Mouse (Mus musculus) common myeloid progenitor, adult 5-6 weeks (primary cell): ENCODE results near the gene Senp3. TPM values are rescaled to one million over a fixed set of nuclear protein-coding genes. Genes with fewer than 3 reads are reported as not detected.
"Not testable (repeated sequence)": the region's sequence is repeated elsewhere in the genome, so short reads cannot be mapped to it uniquely, and the experiment has no call there.

ENCODE experiments used
- ATAC-seq: replicated peaks from 2 replicates; pipeline ENCODE4 v1.8.0; 2016; ENCODE audit warnings: low read depth, mild to moderate bottlenecking, moderate TSS enrichment, inconsistent platforms; ENCODE audit not compliant: poor library complexity, severe bottlenecking
- total RNA-seq: library from RNA; stranded (forward); fragments of 200-1000, 187-1606 nt; gene quantifications from 2 replicates; pipeline ENCODE4 v1.2.3, GENCODE M21; 2017

Senp3 gene
- total RNA-seq = 75.7 and 92.7 TPM in 2 replicates

- ATAC-seq = peak; percentile 88
Observed at GRCm38 (mm10) chr11:69681314-69682208, at the start of gene Senp3. Senp3 (minus strand) TSS chr11:69682084.

DNA sequence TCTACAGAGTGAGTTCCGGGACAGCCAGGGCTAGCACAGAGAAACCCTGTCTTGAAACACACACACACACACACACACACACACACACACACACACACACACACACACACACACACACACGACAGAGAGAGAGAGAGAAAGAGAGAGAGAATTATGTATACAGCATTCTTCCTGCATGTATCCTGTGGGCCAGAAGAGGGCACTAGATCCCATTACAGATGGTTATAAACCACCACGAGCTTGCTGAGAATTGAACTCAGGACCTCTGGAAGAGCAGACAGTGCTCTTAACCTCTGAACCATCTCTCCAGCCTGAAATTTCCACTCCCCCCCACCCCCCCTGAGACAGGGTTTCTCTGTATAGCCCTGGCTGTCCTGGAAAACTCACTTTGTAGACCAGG, 49.5 kb upstream of the Senp3 start:
- not testable (repeated sequence) for ATAC-seq

DNA sequence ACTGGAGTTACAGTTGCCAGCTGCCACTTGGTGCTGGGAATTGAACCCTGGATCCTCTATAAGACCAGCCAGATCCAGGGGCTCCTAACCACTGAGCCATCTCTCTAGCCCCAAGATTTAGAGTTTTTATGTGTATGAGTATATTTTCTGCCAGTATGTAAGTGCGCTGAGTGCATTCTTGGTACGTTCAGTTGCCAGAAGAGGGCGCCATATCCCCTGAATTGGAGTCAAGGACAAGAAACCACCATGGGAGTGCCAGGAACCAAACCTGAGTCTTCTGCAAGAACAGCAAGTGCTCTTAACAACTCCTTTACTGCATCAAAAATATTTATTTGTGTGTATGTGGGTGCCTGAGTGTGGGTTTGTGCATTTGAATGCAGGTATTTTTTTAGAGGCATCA, 47.2 kb upstream of the Senp3 start:
- peak; percentile 69 for ATAC-seq

DNA sequence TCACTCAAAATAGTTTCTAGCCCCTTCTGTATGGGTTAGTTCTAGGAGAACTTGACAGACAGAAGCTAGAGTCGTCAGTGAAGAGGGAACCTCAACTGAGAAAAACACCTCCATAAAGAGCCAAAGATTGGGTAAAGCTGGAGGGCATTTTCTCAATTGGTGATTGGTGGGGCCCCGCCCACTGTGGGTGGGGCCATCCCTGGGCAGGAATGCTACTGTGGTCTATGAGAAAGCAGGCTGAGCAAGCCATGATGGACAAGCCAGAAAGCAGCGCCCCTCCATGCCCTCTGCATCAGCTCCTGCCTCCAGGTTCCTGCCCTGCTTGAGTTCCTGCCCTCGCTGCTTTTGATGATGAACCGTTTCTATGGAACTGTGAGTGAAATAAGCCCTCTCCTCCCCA, 44.1 kb upstream of the Senp3 start:
- no peak for ATAC-seq

DNA sequence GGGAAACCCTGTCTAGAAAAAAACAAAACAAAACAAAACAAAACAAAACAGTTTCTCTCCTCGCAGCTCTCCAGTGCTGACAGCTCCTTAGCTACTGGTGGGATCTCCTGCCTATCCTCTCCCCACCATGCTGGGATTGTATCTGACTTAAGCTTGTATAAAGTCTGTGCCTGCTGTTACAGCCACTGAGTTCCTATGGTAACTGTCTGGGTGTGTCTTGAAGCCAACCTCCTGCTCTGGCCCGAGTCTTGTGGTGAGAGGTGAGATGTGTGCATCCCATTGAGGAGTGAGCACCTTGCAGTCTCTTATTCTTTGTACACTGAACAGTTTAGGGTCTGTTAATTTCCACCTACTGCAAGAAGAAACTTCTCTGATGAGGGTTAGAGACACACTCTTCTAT, 41.2 kb upstream of the Senp3 start:
- ATAC-seq = no peak

GRCm38 (mm10) chr11:69720852-69721251, 39.0 kb upstream of the Senp3 start:
- no peak for ATAC-seq

GRCm38 (mm10) chr11:69719423-69719822, 37.5 kb upstream of the Senp3 start:
- no peak for ATAC-seq

- ATAC-seq = no peak
Observed at GRCm38 (mm10) chr11:69718661-69719060, 36.8 kb upstream of the Senp3 start.

DNA sequence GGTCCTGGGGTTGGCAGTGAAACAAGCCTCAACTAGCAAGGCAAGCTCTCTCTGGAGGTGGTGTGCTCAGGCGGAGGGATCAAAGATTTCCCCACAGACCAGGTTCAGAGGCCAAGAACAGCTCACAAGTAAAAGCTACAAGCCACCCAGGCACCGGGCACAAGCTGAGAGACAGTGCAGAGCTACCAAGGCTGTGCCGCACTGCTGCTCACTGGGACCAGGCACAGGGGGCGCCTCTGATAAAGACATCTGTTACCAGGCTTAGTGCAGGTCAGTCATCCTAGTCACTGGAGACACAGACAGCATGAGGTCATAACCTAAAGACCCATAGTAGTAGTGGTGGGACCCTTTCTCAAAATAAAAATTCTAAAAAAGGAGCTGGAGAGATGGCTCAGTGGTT, 35.1 kb upstream of the Senp3 start:
- ATAC-seq = no peak

GRCm38 (mm10) chr11:69715929-69716328, 34.0 kb upstream of the Senp3 start:
- no peak for ATAC-seq

DNA sequence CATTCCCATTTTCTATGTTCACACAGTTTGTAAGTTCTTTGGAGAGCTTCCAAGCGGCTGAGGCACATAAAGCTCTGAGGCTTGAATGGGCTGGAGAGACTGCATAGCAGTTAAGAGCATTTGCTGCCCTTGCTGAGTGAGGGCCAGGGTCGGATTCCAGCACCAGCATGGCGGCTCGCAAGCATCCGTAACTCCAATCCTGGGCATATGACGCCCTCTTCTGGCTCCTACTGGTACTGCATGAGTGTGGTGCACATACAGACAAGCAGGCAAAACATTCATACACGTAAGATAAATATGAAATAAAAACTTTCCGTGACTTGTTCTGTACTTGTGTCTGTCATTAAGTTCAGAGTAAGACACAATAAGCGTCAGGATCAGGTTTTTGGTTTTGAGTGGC, 33.6 kb upstream of the Senp3 start:
- no peak for ATAC-seq

DNA sequence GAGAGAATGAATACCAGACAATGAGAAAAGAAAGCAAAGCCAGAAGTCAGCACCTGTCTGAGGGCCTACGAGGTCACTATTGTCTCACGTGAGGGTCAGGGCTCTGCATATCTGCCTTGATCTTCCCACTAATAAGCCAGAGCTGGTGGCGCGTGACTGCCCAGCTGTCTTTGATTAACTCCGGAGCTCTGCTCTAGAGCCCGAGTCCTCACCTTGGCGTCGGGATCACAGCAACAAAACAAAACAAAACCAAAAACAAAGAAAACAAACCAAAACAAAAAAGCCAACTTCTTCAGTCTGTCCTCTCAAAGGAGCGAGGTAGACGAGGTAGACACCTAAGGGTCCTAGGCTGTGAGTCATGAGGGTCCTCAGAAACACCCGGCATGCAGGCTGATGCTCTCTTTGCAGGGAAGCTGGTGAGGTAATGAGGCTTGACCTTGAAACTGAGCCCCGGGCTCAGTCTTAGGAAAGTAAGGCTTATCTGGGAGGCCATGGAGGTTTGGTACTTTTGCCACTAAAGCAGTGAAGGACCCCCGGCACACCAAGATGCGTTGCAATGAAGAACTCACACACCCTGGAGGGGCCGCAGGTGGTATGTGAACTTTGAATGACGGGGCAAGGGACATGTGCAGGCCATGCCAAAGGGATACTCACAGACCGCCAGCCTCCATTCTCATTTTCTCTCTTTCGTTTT, 32.9 kb upstream of the Senp3 start:
- no peak for ATAC-seq

DNA sequence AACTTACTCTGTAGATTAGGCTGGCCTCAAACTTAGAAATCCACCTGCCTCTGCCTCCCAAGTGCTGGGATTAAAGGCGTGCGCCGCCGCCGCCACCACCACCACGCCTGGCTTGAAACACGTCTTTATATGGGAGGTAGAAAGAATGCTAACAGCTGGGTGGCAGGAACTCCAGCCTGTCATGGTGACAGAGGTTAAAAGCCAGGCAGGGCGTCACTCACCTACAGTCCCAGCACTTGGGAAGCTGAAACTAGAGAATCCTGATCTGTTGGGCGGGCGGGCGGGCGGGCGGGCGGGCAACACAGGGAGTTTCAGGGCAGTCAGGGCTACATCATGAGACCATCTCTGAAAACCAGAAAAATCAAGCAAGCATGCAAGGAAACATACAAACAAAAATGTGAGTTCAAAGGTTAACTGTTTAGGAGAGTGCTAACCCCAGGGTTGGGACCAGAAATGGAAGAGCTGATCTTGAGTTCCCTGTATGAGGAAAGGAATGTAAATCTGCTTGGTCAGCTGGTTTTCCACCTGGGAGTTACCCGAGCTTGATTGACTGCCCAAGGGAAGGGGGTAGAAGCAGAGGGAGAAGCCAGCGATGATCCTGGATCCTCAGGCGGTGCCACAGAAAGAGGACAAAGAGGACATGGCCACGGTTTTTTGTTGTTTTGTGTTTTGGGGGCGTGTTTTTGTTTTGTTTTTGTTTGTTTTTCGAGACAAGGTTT, 31.2 kb upstream of the Senp3 start:
- no peak for ATAC-seq

GRCm38 (mm10) chr11:69711082-69711481, 29.2 kb upstream of the Senp3 start:
- ATAC-seq = no peak

DNA sequence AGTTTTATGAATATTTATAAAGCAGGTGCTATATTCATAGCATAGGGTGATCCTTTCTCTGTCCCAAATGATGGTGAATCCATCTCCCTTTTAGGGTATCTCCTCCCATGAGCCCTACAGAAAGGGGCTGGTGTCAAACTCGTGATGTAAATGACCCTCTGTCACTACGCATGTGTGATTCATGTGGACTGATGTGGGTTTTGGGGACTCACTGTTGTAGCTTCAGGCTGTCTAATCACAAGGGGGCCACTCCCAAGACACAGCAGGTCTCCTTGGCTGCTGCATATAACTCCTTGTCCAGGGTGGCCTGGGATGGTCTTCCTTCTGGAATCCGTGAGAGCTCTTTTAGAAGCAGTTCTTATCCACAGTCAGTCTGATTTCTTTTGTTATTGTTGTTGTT, 28.6 kb upstream of the Senp3 start:
- ATAC-seq = no peak

GRCm38 (mm10) chr11:69709554-69710446, 27.9 kb upstream of the Senp3 start:
- ATAC-seq = 0 out of 2 replicates have a peak, but pooled peaks have one; percentile 11

- no peak for ATAC-seq
Observed at GRCm38 (mm10) chr11:69708614-69709265, 26.9 kb upstream of the Senp3 start.

- no peak for ATAC-seq
Observed at GRCm38 (mm10) chr11:69707873-69708381, 26.0 kb upstream of the Senp3 start.

DNA sequence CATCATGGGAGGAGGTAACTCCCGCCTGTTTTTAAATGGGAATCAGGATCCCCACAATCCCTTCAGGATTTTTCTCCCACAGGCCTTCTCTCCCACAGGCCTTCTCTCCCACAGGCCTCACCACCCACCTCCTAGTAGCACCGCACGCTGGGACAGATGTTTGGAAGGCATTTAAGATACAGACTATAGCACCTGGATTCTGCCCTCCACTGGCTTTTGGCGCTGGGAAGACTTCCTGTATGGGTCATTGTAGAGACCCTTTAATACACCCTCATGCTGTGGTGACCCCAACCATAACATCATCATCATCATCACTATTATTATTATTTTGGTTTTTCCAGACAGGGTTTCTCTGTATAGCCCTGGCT, 25.6 kb upstream of the Senp3 start:
- no peak for ATAC-seq
